Mouse (Mus musculus): ENCODE results near the gene Nop2. TPM values are rescaled to one million over a fixed set of nuclear protein-coding genes. Genes with fewer than 3 reads are reported as not detected.

Nop2 gene
- total RNA-seq (2021): 10 to 100 TPM; 23.7 to 25.3 TPM

DNA sequence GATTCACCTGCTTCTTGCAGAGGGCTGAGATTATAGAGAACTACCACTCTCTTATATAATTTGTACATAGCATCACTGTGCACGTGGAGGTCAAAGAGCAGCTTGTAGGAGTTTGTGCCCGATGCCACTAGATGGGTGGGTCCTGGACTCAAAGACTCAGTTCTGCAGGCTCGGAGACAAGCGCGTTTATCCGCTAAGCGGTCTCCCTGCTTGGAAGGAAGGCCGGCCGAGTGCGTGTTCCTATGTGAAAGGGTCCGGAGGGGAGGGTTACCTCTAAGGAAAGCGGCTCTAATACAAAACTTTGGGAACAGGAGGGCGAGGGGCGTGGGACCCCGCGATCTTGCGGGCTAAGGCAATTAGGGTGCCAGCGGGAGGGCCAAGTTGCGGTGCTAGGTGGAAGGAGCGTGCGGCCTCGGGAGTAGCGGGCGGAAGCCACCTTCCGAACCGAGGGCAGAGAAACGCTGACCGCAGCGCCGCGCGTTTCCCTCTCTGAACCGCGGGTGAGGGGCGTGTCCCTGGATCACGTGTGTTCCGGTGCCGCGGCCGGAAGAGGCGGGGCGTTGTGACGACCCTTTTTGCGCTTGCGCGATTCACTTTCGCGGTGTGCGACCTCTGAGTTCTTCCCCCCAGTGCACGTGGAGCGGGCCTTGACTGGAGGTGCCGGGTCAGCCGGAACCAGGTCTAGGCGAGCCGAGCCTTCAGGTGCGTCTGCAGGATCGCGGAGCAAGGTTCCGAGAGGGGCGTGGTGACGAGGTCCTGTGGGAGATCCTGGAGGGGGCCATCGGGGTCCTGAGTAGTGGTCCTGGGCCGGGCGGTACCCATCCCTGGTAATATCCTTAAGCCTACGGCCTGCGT, at the start of gene Nop2:
Gene Nop2 (plus strand): TSS at position 608 of the 855 bp plus-strand sequence.
- intact Hi-C loops (cut with DNase I): loop anchor here (2.0 kb wide), 1 partner anchor 35 kb away; no protein-coding TSS in a partner anchor
- peak; percentile 90 to 91 for DNase-seq

DNA sequence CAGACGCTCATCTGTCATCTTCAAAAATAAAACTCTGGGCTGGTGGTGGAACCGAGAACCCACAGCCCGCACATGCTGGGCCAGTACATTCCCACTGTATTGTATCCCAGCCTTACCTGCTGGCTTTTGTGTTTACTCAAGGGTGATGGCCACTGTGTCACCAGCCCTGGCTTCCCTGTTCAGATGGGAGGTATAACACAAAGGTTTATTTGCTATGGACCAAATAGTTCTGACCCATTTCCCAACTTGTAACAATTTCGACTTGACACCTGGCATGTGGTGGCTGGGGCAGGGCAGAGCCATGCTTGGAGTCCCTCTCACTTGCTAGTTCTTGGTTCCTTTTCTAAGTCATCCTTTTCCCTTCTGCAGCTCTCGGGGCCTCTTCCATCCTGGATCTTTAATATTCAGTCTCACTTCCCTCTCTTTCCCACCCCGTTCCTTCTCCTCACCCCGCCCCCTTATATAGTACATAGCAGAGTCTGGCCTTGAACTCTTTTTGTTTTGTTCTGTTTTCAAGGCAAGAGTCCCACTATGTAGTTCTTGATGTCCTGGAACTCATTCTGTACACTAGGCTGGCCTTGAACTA, 48.8 kb upstream of the Nop2 start:
- no peak for DNase-seq
- intact Hi-C loops (cut with DNase I): loop anchor here (1.0 kb wide), 2 partner anchors 37 to 236 kb away; no protein-coding TSS in a partner anchor

DNA sequence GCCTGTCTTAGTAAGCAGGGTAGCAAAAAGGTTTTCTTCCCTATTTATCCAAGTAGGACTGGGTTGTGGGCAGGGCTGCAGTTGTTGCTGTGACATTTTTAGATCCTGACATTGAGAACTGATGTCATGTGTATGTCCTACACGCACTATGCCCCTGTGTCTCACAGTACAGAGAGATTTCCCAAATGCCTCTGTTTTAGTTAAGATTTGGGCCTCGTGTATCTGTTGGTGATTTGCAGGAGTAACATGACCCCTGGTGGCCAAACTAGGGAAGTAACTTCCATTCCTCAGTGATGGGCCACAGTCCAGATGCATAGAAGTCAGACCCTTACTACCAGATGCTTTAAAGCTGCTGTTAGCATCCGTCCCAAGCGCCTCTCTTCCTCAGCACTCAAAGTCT, 47.3 kb upstream of the Nop2 start:
- DNase-seq: peak; percentile 74 to 80
- intact Hi-C loops (cut with DNase I): loop anchor here (1.0 kb wide), 1 partner anchor 180 kb away; no protein-coding TSS in a partner anchor

DNA sequence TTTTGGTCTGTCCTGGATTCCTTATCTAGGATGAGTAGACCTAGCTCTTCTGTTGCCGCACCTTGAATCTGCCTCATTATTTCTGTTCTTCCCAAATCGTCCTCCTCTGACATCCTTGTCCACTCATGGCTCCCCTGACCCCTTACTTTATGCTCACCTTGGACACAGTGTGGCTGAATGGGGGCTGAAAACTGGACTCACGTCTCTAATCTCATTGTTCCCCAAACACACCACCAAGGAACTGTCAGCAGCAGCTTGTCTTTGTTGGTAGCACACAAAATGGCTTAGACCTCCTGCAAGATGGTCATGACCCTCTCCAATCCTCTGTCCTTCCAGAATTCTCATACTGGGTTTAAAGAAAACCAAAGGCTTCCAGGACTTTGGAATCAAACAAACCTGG, 43.8 kb upstream of the Nop2 start:
- intact Hi-C loops (cut with DNase I): no loop called here
- DNase-seq: no peak

DNA sequence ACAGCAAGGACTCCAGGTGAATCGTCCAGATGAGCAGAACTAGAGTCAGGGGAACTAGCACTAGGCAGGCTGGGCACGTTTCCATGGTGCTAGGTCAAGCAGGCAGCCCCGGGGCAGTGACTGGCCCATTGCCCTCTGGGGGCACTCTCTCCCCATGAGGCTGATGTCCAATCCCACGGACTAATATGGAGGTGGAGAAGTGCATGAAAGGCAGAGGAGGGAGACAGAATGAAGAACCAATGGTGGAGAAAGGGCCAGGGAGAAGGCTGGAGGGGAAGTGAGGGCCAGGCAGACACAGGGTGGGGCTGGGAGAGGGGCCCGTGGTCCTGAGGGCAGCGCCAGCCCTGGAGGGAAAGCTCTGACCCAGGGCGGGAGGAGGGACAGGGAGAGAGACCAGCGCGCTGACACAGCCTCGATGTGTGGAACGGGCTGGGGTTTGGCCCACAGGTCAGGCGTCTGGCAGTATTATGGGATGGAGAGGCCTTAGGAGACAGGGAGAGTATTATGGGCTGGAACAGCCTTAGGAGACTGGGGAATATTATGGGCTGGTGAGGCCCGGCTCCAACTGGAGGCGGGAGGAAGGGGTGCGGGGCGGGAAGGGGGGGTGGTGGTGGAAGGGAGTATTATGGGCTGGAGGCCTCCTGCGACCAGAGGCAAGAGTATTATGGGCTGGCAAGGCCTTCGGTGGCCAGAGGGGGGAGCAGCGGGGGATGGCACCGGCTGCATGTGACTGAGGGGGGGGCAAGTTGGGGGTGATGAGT, 43.0 kb upstream of the Nop2 start:
- DNase-seq: peak; percentile 84
- intact Hi-C loops (cut with DNase I): no loop called here

DNA sequence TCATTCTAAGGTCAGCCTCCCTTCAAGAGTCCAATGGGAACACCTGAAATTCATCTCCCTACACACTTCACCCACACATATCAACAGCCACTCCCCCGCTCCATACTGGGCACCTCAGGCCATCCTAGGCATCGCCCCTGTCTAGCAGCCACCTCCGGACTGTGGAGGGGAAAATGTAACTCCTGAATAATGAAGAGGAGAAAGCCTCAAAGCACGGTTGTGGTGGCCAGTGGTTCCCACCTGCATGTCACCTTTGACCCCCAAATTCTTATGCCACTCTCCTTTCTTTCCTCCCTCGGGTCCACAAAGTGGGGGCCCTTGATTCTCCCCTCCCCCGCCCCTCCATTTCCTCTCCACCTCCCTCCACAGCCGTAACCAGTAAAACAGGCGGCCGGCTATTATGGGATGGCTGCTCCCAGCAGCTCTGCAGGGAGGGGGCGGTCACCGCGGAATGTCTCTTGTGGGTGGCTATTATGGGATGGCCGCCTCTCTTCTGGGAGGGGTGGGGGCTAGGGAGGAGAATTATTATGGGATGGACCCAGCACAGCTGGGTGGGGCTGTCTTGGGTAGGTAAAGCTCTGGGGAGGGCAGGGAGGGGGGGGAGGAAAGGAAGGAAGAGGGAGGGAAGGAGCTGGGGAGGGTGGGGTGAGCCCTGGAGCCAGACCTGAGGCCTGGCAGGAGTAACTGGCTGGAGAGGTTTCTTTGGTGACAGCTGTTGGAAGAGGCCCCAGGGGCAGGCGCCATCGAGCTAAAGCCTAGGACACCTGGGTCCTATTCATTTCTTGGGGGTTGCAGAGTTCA, 42.0 kb upstream of the Nop2 start:
- peak; percentile 83 to 86 for DNase-seq
- intact Hi-C loops (cut with DNase I): no loop called here

DNA sequence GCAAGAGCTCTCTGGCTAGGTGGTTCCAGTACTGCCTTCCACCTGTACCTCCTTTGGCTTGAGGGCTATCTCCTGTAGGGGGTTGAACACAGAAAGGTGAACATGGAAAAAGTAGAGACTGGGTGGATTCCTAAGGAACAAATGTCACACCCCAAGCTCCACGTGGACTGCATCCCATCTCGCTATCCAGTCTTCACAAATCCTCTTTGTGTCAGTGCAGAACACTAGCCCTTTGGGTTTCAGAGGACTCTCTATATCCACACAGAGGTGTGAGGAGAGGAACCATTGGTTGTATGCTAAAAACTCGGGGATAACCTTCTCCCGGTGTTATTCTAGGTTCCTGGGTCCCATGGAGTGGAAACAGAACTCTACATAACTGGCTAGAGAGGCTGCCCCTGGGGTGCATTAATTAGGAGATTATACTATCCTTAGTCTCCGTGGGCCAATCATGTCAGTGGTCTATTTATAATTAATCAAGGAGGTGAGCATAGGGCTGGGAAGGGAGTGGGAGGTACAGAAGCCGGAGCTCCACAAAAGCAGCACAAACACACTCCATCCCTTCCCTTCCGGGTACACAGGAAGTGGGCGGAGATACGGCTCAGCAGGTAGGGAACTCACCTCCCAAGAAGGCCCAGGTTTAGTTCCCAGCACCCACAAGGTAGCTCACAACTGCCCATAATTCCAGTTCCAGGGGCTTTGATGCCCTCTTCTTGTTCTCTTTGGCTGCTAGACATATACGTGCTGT, 41.2 kb upstream of the Nop2 start:
- intact Hi-C loops (cut with DNase I): no loop called here

DNA sequence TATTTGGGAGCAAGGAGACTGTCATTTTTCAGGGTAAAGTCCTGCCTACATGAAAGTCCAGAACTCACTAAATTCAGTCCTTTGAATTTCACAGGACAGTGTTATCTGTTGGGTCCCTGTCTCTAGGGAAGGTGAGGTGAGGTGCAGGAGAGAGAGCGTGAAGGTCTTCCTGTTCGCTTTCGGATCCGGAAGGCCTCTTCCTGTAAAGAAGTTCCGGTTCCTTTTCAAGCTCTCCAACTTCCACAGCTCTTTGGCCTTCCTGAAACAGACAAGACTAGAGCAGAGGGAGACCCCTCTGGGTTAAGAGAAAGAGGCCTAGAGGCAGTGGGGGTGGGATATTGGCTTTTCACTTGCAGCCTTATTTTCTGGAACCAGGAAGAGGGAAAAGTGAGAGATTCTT, 39.3 kb upstream of the Nop2 start:
- DNase-seq: no peak
- intact Hi-C loops (cut with DNase I): no loop called here

More for the DNA sequence above, 41.2 kb upstream of the Nop2 start:
- DNase-seq: no peak

DNA sequence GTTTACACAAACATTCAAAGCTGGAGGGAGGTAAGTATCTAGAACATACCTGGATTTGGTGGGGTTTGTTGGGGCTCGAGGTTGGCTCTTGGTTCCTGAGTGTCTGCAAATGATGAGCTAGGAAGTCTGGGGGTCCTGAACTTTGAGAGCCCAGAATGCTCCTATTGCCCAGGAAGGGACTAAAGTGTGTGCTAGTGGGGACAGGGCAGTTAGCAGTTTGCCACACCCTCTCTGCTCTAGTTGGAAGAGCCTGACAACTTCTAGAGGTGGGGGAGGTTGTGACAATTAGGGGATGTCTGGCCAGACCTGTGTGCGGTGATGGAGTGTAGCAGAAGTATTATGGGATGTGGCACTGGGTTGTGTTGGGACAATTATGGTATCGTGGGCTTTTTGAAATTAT, 36.9 kb upstream of the Nop2 start:
- intact Hi-C loops (cut with DNase I): loop anchor here (5.0 kb wide), 1 partner anchor 97 kb away; the partner anchor contains the start of genes Mrpl51 and Ncapd2
- no peak for DNase-seq

DNA sequence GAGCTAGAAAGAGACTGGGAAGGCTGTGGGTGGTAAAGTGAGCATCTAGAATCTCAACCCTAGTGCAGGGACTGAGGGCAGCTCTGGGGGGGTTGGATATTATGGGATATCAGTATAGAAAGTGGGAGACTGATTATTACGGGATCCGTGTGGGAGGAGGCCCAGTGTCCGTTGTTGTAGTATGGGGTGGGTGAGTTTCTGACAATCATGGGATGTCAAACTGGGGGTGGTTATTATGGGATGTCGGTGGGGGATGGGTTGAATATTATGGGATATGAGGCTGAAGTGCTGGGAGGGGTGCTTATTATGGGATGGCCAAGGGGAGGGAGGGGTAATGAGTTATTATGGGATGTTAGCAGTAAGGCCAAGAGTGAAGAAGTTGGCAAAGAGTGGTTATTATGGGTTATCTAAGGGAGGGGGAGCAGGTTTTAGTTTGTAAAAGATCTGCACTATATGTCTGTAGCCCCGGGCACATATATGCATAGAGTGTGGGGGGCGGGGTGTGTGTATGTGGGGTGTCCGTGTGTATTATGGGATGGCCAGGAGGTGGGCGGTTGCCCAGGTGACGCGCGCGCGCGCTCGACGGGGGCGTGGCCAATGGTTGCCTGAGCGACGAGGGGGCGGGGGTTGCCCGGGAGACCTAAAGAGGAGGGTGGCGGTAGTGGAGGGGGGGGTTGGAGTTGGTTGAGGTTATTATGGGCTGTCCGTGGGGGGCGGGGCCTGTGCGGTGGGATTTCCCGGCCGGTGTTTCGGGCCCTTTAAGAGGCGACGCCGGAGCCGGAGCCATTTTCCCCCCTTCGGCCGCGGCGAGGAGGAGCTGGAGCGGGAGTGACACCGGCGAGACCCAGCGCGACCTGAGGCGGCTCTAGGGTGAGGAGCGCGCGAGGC, 36.1 kb upstream of the Nop2 start, which contains the start of gene Chd4:
Gene Chd4 (plus strand): TSS at position 591 of the 888 bp plus-strand sequence.
- intact Hi-C loops (cut with DNase I): loop anchor here (2.0 to 5.0 kb wide), 2 partner anchors 35 to 97 kb away; partner anchors contain the start of genes Mrpl51, Ncapd2 and Nop2
- DNase-seq: peak; percentile 93 to 94

DNA sequence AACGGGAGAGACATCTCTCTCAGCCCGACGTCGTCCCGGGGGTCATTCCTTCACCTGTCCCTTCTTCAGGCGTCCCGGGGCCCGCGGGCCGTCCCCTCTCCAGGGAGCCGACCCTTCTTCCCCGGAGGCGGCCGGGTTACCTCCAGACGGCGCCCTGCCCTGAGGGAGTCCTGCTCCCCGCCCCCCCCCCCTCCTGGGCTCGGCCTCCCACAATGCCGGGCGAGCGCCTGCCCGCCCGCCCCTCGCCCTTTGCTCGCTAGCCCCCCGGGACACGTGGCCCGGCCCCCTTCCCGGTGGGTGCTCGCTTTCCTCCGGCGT, 35.5 kb upstream of the Nop2 start:
- intact Hi-C loops (cut with DNase I): loop anchor here (2.0 to 5.0 kb wide), 2 partner anchors 35 to 96 kb away; partner anchors contain the start of genes Mrpl51, Ncapd2 and Nop2
- DNase-seq: no peak

DNA sequence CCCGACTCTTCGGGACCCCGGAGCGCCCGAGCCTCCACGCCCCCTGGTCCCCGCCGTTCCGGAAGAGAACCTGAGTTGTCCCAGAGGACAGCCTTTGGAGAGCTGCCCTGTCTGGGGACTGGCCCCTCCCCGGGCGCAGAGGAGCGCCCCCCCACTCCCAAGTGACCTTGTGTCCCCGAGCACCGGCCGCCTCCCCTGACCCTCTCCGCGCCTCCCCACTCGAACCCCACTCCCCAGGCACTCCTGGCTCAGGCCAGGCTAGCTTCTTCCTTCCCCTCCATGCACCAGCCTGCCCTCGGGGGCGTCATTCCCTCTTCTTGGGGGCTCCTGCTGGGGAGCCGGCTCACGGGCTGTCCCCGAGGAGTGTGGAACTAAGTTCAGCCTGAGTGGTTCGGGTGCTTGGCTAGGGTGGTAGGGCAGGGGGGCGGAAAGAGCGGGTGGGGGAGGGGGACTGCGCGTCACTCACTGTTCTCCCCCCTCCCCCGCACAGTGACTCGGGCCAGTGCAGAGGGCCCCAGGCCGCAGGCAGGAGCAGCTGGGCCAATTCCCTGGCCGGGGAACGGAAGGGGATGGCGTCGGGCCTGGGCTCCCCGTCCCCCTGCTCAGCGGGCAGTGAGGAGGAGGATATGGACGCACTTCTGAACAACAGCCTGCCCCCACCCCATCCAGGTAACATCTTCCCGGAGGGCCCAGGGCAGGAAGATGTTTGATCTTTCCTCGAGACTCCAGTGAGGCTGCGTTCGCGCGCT, 34.9 kb upstream of the Nop2 start:
- intact Hi-C loops (cut with DNase I): loop anchor here (2.0 to 5.0 kb wide), 2 partner anchors 34 to 96 kb away; partner anchors contain the start of genes Mrpl51, Ncapd2 and Nop2

DNA sequence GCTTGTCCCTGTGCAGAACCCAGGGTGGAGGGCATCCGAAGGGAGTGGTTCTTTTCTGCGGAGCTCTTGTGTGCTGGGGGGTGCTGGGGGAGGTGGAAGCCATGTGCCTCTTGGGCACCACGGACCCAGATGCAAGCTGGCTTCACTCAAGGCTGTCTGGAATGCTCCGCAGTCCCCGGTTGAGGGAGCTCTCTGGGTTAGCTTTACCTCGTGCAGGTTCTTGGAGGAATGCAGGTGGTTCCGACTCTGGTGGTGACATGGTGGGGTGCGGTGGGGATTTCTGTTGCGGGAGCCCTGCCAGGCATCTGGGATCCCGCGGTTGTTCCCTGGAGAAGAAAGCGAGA, 34.4 kb upstream of the Nop2 start:
- intact Hi-C loops (cut with DNase I): loop anchor here (2.0 to 5.0 kb wide), 2 partner anchors 33 to 95 kb away; partner anchors contain the start of genes Mrpl51, Ncapd2 and Nop2
- no peak for DNase-seq

More for the DNA sequence above, 34.9 kb upstream of the Nop2 start:
- DNase-seq: peak; percentile 77 to 78

DNA sequence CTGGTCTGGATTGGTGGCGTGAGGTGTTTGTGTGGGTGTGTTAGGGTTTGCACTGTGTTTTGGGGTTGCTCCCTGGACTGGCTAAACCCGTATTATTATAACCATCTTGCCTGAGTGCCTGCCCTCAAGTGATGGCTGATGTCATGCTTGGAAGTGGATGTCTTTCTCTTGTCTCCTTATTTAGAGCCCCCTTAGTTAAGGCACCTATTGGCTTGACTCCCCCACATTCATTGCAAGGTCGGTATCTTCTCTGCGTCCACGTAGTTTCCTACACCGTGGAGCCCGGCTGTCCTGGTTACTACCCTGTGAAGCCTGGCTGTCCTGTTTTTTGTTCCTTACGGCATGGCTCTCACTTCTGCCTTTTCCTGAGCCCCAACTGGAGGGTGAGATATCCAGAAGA, 33.8 kb upstream of the Nop2 start:
- DNase-seq: no peak
- intact Hi-C loops (cut with DNase I): loop anchor here (2.0 to 5.0 kb wide), 2 partner anchors 33 to 94 kb away; partner anchors contain the start of genes Mrpl51, Ncapd2 and Nop2

DNA sequence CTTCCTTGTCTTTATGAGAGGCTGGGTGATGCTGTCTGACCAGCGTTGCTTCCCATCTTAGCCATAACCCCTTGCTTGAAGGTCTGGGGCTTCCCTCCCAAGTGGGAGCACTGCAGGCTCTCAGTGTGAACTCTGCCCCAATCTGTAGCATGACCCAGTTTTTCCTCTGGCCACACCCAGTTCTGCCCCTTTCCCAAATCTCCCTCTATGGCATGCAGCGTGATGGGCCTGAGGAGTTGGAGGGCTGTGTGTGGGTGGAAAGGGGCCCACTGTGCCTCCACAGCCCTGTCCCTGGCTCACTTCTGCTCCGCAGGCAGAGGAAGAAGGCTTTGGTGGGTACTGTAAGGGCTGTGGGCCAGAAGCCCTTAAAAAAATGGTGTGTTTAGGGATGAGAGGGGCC, 33.2 kb upstream of the Nop2 start:
- DNase-seq: peak in 1 of 2 experiments; percentile 32
- intact Hi-C loops (cut with DNase I): loop anchor here (5.0 kb wide), 1 partner anchor 94 kb away; the partner anchor contains the start of genes Mrpl51 and Ncapd2

DNA sequence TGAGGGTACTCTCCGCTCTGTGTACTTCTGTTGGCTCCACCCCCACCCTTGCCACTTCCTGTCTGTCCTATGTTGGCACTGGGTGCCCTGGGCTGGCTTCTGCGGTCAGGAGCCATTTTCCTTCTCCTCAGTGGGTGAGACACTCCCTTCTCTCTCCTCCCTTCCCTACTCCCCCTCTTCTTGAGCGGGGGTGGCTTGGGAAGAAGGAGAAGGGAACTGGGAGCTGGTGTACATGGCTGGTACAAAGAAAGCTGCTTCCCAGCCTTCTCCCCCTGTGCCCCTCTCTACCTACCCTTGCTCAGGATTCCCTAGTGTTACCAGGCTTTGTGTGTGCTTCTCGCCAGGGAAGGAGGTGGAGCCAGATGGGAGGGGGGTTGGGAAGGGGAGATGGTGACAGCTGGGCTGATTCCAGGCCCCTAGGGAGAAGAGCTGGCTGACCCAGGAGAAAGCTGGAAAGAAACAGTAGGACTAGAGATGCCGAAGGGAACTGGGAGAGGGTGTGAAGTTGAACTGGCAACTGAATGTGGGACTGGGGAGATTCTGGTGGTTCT, 32.2 kb upstream of the Nop2 start:
- intact Hi-C loops (cut with DNase I): loop anchor here (5.0 kb wide), 1 partner anchor 93 kb away; the partner anchor contains the start of genes Mrpl51 and Ncapd2
- DNase-seq: peak; percentile 59 to 68

DNA sequence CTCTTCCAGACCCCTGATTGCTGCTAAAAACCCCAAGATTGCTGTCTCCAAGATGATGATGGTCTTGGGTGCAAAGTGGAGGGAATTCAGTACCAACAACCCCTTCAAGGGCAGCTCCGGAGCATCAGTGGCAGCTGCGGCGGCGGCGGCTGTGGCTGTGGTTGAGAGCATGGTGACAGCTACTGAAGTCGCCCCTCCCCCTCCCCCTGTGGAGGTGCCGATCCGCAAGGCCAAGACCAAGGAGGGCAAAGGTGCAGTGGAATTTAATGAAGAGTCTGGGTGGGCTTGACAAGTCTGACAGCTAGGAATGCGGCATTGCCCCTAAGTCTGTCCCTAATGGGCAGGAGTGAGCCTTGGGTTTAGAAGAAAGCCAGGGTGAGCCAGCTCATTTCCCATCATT, 30.3 kb upstream of the Nop2 start:
- no peak for DNase-seq
- intact Hi-C loops (cut with DNase I): no loop called here
